Mouse (Mus musculus) erythroblast, embryonic 14.5 days (primary cell): Measurements from ENCODE around the gene Pard3.

Experiments used
- GATA1 ChIP-seq: IDR thresholded peaks from 2 replicates; pipeline ENCODE4 v1.6.1; 2012; ENCODE audit warnings: low read length, inconsistent platforms, mixed read lengths
- TAL1 ChIP-seq: IDR thresholded peaks from 3 replicates; pipeline ENCODE4 v1.6.1; 2012; ENCODE audit warnings: low read length, inconsistent platforms, mixed read lengths

DNA sequence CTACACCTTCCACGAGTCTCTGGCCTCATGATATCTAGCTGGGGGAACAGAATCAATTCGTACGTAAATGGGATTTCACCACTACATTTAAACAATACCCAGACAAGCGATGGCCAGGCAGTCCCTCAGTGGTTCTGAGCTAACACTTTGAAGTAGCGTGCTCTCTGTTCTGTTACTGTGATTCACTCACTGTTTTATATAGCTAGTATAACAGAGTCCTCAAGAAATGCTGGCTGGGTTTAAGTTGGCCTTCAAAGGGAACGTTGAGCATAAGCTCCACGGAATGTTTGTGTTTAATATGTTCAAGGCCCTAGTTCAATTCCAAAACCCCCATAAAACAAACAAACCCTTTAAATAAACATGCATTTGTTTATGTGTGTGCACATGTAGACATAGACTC, 156.9 kb downstream of the Pard3 start:
- TF ChIP-seq TAL1 (no peak), GATA1 (no peak)
